Mouse (Mus musculus) thymus, adult 2 months (tissue): ENCODE measurements around the gene Fcrlb. TPM values are rescaled to one million over a fixed set of nuclear protein-coding genes. Genes with fewer than 3 reads are reported as not detected.

ENCODE experiments used
- DNase-seq: peaks from one replicate; pipeline ENCODE4 v3.0.0; 2021
- H3K27ac ChIP-seq: fragments of 200-500 bp; 2 replicates; pipeline ENCODE4 v1.5.1; 2012; ENCODE audit warnings: low read length, control low read depth; ENCODE audit not compliant: control insufficient read depth, insufficient read depth
- H3K27me3 ChIP-seq: fragments of 200-500 bp; 2 replicates; pipeline ENCODE4 v1.6.1; 2012; ENCODE audit warnings: mild to moderate bottlenecking, low read length, moderate library complexity, mixed read lengths; ENCODE audit not compliant: control insufficient read depth, insufficient read depth
- H3K36me3 ChIP-seq: fragments of 200-500 bp; 2 replicates; pipeline ENCODE4 v1.6.1; 2012; ENCODE audit warnings: mild to moderate bottlenecking, low read length, moderate library complexity; ENCODE audit not compliant: control insufficient read depth, insufficient read depth
- H3K4me1 ChIP-seq: fragments of 200-500 bp; replicated peaks from 2 replicates; pipeline ENCODE4 v1.6.1; 2012; ENCODE audit warnings: low read length; ENCODE audit not compliant: control insufficient read depth, insufficient read depth
- H3K4me3 ChIP-seq: fragments of 200-500 bp; 2 replicates; pipeline ENCODE4 v1.5.1; 2012; ENCODE audit warnings: mild to moderate bottlenecking, low read length, control low read depth, moderate library complexity; ENCODE audit not compliant: control insufficient read depth, insufficient read depth
- CTCF ChIP-seq: fragments of 200-500 bp; IDR thresholded peaks from 2 replicates; pipeline ENCODE4 v1.5.1; 2012; ENCODE audit warnings: mild to moderate bottlenecking, control low read depth, low read length, moderate library complexity, borderline replicate concordance; ENCODE audit not compliant: control insufficient read depth, poor library complexity, insufficient read depth; ENCODE audit errors: extremely low read depth
- POLR2A ChIP-seq: fragments of 200-500 bp; IDR thresholded peaks from 2 replicates; pipeline ENCODE4 v1.6.1; 2012; ENCODE audit warnings: mild to moderate bottlenecking, low read length, control low read depth, moderate library complexity; ENCODE audit not compliant: control insufficient read depth, poor library complexity, insufficient read depth; ENCODE audit errors: extremely low read depth
- WGBS: fragments of 180-500 bp; shearing (Covaris S2); methylation state at CpG from one replicate; pipeline ENCODE4 v1.1.7; 2018; 5-methylcytosine and 5-hydroxymethylcytosine counted together
- polyA plus RNA-seq: library from polyadenylated mRNA; depleted of rRNA; stranded (reverse); fragments of >200 nt; gene quantifications from 2 replicates; pipeline ENCODE4 v1.2.3, GENCODE M21; 2012

The Fcrlb gene
- polyA plus RNA-seq, 1 experiment = 1.00 TPM

GRCm38 (mm10) chr1:170865406-170865805 lies 47.3 kb downstream of the Fcrlb start:
- TF ChIP-seq CTCF (no peak), POLR2A (no peak)
- H3K27ac ChIP-seq = no peak overlapping the region
- H3K36me3 ChIP-seq = no peaks in the 10 kb centered on the region
- no peak overlapping the region for H3K4me3 ChIP-seq
- WGBS = 51% methylated on average over 5 of the region's 5 CpGs
- DNase-seq = no peak
- H3K4me1 ChIP-seq = peaks cover 13% of the 10 kb centered on the region
- no peaks in the 10 kb centered on the region; the same call in 1 of the 2 replicates for H3K27me3 ChIP-seq

GRCm38 (mm10) chr1:170864754-170865153 lies 48.0 kb downstream of the Fcrlb start:
- no peak overlapping the region for H3K4me3 ChIP-seq
- WGBS = 74% methylated on average over 3 of the region's 3 CpGs
- no peak for DNase-seq
- no peak for TF ChIP-seq CTCF
- TF ChIP-seq POLR2A = no peak
- no peak overlapping the region for H3K27ac ChIP-seq
- H3K4me1 ChIP-seq = peaks cover 13% of the 10 kb centered on the region
- no peaks in the 10 kb centered on the region; the same call in 1 of the 2 replicates for H3K27me3 ChIP-seq
- no peaks in the 10 kb centered on the region for H3K36me3 ChIP-seq

- Histone ChIP-seq H3K27me3 (no peaks in the 10 kb centered on the region; the same call in 1 of the 2 replicates), H3K4me1 (peaks cover 13% of the 10 kb centered on the region)
- TF ChIP-seq CTCF (no peak), POLR2A (no peak)
Measured at GRCm38 (mm10) chr1:170864234-170864633, 48.5 kb downstream of the Fcrlb start.

GRCm38 (mm10) chr1:170863033-170863432 lies 49.7 kb downstream of the Fcrlb start:
- Histone ChIP-seq H3K4me1 (peaks cover 13% of the 10 kb centered on the region), H3K36me3 (no peaks in the 10 kb centered on the region), H3K27me3 (no peaks in the 10 kb centered on the region), H3K4me3 (no peak overlapping the region), H3K27ac (no peak overlapping the region)
- 2% methylated on average over 4 of the region's 4 CpGs for WGBS
- DNase-seq = peak; percentile 44
- TF ChIP-seq CTCF = no peak
- no peak for TF ChIP-seq POLR2A

More at GRCm38 (mm10) chr1:170864234-170864633, 48.5 kb downstream of the Fcrlb start:
- no peak overlapping the region for H3K4me3 ChIP-seq
- no peaks in the 10 kb centered on the region for H3K36me3 ChIP-seq
- no peak overlapping the region for H3K27ac ChIP-seq
- no peak for DNase-seq

- Histone ChIP-seq H3K4me3 (no peak overlapping the region), H3K27me3 (no peaks in the 10 kb centered on the region), H3K36me3 (no peaks in the 10 kb centered on the region), H3K27ac (no peak overlapping the region), H3K4me1 (peaks cover 11% of the 10 kb centered on the region)
- DNase-seq = no peak
- no peak for TF ChIP-seq CTCF
- no peak for TF ChIP-seq POLR2A
- 41% methylated on average over 3 of the region's 3 CpGs for WGBS
Measured at GRCm38 (mm10) chr1:170862435-170862717, 50.4 kb downstream of the Fcrlb start.

- DNase-seq = no peak
- 29% methylated on average over 13 of the region's 13 CpGs for WGBS
- no peak overlapping the region for H3K4me3 ChIP-seq
- H3K27ac ChIP-seq = no peak overlapping the region
- TF ChIP-seq POLR2A = no peak
- TF ChIP-seq CTCF = no peak
- H3K27me3 ChIP-seq = no peaks in the 10 kb centered on the region
- no peaks in the 10 kb centered on the region for H3K36me3 ChIP-seq
- H3K4me1 ChIP-seq = peaks cover 8% of the 10 kb centered on the region
Measured at GRCm38 (mm10) chr1:170861671-170862434, 50.9 kb downstream of the Fcrlb start.
